8 mouse cellular contexts compared by ENCODE assay signal in genomic region chr9:46112246-46112645, GRCm38 (mm10).
DNase-seq lines count a peak whose midpoint lies in the region; ATAC-seq lines count a peak whose summit lies in the region.

No protein-coding gene starts in this region.

- no peak overlapping the region for H3K4me3 ChIP-seq in hindbrain, embryonic 13.5 days

- no peaks in the 10 kb centered on the region for H3K27me3 ChIP-seq in hindbrain, embryonic 13.5 days

- H3K4me2 ChIP-seq in hindbrain, embryonic 13.5 days = no peak overlapping the region

- H3K9me3 ChIP-seq in hindbrain, embryonic 13.5 days = no peaks in the 10 kb centered on the region

- H3K4me1 ChIP-seq in hindbrain, embryonic 13.5 days (replicated peaks) = peaks cover 12% of the 10 kb centered on the region

- no peak overlapping the region for H3K27ac ChIP-seq in hindbrain, embryonic 13.5 days

- no peaks in the 10 kb centered on the region for H3K36me3 ChIP-seq in hindbrain, embryonic 13.5 days

- H3K9ac ChIP-seq in hindbrain, embryonic 13.5 days = no peak overlapping the region

- WGBS in hindbrain, embryonic 13.5 days = 59% methylated on average over 5 of the region's 5 CpGs

- no peak for ATAC-seq in hindbrain, embryonic 13.5 days (ENCODE audit: low FRiP score)

- peak; percentile 71 for DNase-seq in 3134 (ENCODE audit: extremely low read depth, insufficient read length, low spot score)
- peak; percentile 90 for DNase-seq in NIH3T3 (ENCODE audit: low read depth)
- peak; percentile 28 to 33 for DNase-seq in gastrocnemius, adult 8-10 months (ENCODE audit: low spot score in 2 of 2)
- DNase-seq in kidney, postnatal 4 days = peak; percentile 51 to 63
- no peak for DNase-seq in natural killer cell, adult 2 months (ENCODE audit: low spot score in 2 of 2)
- DNase-seq in thymus, postnatal 36 days = no peak
- DNase-seq in cerebellum, postnatal 4 days (ENCODE audit: low spot score in 2 of 2) = no peak

Comparison
In these comparisons a context has a peak if more than half of its experiments do, and no peak if none do; other contexts are left out.
1. DNase-seq: peak in 3134 (single experiment), NIH3T3 (single experiment), gastrocnemius, adult 8-10 months (2 of 2) and kidney, postnatal 4 days (2 of 2); none in natural killer cell, adult 2 months (0 of 2), thymus, postnatal 36 days (0 of 2) and cerebellum, postnatal 4 days (0 of 2).